Mouse (Mus musculus) forebrain, embryonic 16.5 days (tissue): ENCODE data around the gene Wnt10b. TPM values are rescaled to one million over a fixed set of nuclear protein-coding genes. Genes with fewer than 3 reads are reported as not detected.
A peak's percentile ranks its signal among the peaks of the same experiment; 100 is the strongest.
"Not testable (repeated sequence)": the region's sequence is repeated elsewhere in the genome, so short reads cannot be mapped to it uniquely, and the experiment has no call there.

Source experiments
- ATAC-seq: fragments of 200-750 bp; cut with Nextera tagmentation; 2 replicates; pipeline ENCODE4 v1.8.0; 2017; ENCODE audit warnings: mild to moderate bottlenecking, moderate library complexity
- H3K27ac ChIP-seq: fragments of 300-500 bp; sonication (generic); 2 replicates; pipeline ENCODE4 v1.5.1; 2014; ENCODE audit warnings: low read length, control low read depth
- H3K27me3 ChIP-seq: fragments of 300-500 bp; sonication (generic); replicated peaks from 2 replicates; pipeline ENCODE4 v1.6.1; 2014; ENCODE audit warnings: low read length; ENCODE audit not compliant: control insufficient read depth, insufficient read depth
- H3K36me3 ChIP-seq: fragments of 300-500 bp; sonication (generic); 2 replicates; pipeline ENCODE4 v1.6.1; 2014; ENCODE audit not compliant: control insufficient read depth, insufficient read depth
- H3K4me1 ChIP-seq: fragments of 300-500 bp; sonication (generic); replicated peaks from 2 replicates; pipeline ENCODE4 v1.6.1; 2014; ENCODE audit warnings: low read length; ENCODE audit not compliant: control insufficient read depth, insufficient read depth
- H3K4me2 ChIP-seq: fragments of 300-500 bp; sonication (generic); 2 replicates; pipeline ENCODE4 v1.6.1; 2014; ENCODE audit warnings: mild to moderate bottlenecking, low read length, control low read depth
- H3K4me3 ChIP-seq: fragments of 300-500 bp; sonication (generic); replicated peaks from 2 replicates; pipeline ENCODE4 v1.5.1; 2014; ENCODE audit warnings: mild to moderate bottlenecking, low read length, control low read depth
- H3K9ac ChIP-seq: fragments of 300-500 bp; sonication (generic); replicated peaks from 2 replicates; pipeline ENCODE4 v1.6.1; 2014; ENCODE audit warnings: low read depth, low read length, control low read depth
- H3K9me3 ChIP-seq: fragments of 300-500 bp; sonication (generic); 2 replicates; pipeline ENCODE4 v1.6.1; 2016; ENCODE audit warnings: low read length; ENCODE audit not compliant: control insufficient read depth
- WGBS: fragments of 180-500 bp; shearing (Covaris S2); extraction: QIAGEN DNeasy Blood & Tissue Kit; methylation state at CpG from one replicate; pipeline ENCODE4 v1.1.7; 2014; 5-methylcytosine and 5-hydroxymethylcytosine counted together
- polyA plus RNA-seq: library from polyadenylated mRNA; unstranded; fragments of >200 nt; fragmentation: Nextera tagmentation; extraction: Ambion mirVana; gene quantifications from 2 replicates; pipeline ENCODE4 v1.2.1, GENCODE M21; 2015

Wnt10b gene
- polyA plus RNA-seq, 1 experiment from 2014 or later = not detected

DNA sequence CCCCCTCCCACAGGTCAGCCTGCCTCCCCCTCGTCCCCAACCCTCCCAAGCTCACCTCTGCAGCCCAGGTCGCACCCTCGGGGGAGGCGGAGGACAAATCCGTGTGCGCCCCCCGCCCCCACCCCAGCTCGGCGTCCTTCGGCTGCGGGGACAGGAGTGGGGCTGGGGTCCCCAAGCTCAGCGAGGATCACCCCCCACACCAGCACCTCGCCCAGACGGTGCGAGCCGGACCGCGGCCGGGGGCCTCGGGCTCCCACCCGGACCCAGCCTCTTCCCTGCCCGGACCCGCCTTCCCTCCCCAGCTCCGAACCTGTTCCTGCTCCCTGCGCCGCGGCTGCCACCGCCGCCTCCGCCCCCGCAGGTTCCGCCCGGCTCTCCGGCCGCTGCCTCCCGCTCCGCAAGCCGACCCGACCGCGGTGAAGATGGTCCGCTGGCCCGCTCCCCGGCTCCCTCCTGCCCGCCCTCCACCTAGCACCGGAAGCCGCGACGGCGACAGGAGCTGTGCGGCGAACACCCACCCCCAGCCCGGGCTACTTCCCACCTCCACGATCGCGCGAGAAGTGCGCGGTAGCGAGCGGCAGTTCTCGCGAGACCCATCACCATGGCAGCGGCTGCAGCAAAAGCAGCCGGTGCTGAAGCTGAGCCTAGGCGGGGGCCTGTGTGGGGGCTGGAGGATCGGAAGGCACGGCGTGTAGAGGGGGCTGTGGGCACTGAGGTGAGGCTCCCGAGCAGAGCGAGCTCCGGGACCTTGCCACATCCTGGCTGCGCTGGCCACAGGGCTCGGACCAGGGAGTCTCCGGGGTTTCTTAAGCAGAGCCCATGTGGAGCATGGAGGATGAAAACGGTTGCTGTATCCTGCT is 15.1 kb downstream of the Wnt10b start, which contains the start of gene Arf3:
Gene Arf3 (minus strand): TSS at position 545 of the 860 bp plus-strand sequence.
- peaks cover 18% of the 10 kb centered on the region for H3K4me1 ChIP-seq
- H3K27ac ChIP-seq = peak within 1 kb of the TSS; percentile 92
- H3K36me3 ChIP-seq = 0 out of 2 replicates have a peak, but pooled peaks cover 2% of the 10 kb centered on the region
- peak within 1 kb of the TSS; percentile 98 for H3K4me3 ChIP-seq
- ATAC-seq = peak; percentile 97
- H3K9me3 ChIP-seq = no peaks in the 10 kb centered on the region
- peak within 1 kb of the TSS; percentile 96 for H3K9ac ChIP-seq
- under 1% methylated on average over 67 of the region's 76 CpGs for WGBS
- H3K4me2 ChIP-seq = peak within 1 kb of the TSS; percentile 83
- H3K27me3 ChIP-seq = 0 out of 2 replicates have a peak, but pooled peaks cover 3% of the 10 kb centered on the region

DNA sequence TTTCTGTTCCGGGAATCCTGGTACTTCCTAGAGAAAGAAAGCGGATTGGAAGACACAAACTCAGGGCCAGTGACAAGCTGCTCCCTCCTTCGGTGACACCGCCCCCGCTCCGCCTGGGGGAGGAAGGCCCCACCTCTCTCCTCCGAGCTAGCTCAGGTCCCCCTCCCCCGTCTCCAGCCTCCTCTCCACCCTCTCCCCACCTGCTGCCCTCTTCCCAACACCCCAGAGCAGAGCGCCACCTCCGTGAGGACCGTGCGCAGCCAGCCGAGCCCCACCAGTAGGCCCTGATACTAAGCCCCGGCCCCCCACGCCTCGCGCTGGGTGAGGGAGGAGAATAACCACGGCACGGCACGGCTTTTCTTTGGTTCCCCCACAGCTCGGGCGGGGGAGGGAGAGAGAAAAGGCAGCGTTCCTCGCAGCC is 15.7 kb downstream of the Wnt10b start:
- peak; percentile 62 for ATAC-seq
- under 1% methylated on average over 21 of the region's 24 CpGs for WGBS
- 0 out of 2 replicates have a peak, but pooled peaks cover 2% of the 10 kb centered on the region for H3K36me3 ChIP-seq
- H3K4me3 ChIP-seq = peak overlapping the region; percentile 98
- peak overlapping the region; percentile 92 for H3K27ac ChIP-seq
- H3K27me3 ChIP-seq = 0 out of 2 replicates have a peak, but pooled peaks cover 3% of the 10 kb centered on the region
- no peaks in the 10 kb centered on the region for H3K9me3 ChIP-seq
- peak overlapping the region; percentile 83 for H3K4me2 ChIP-seq
- peaks cover 18% of the 10 kb centered on the region for H3K4me1 ChIP-seq
- H3K9ac ChIP-seq = peak overlapping the region; percentile 96

DNA sequence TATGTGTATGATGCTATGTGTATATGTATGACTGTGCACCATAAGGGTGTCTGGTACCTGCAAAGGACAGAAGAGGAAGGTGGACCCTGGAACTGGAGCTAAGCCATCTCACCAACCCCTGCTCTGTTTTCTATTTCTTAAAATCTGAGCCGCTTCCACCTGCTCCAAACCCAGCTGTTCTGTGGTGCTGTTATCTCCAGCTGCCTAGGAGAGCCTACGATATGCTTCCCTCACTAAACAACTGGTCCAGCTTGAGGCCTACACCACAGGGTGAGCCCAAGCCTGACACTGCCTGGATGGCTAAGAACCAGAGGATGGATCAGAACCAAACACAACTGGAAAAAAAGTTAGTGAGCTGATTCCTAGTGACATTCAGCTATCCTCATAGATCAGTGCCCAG is 23.8 kb downstream of the Wnt10b start:
- no peak for ATAC-seq
- Histone ChIP-seq H3K36me3 (no peaks in the 10 kb centered on the region), H3K27ac (no peak overlapping the region), H3K4me1 (peaks cover 3% of the 10 kb centered on the region; the same call in 1 of the 2 replicates), H3K9ac (no peak overlapping the region), H3K4me2 (no peak overlapping the region), H3K4me3 (no peak overlapping the region), H3K9me3 (no peaks in the 10 kb centered on the region), H3K27me3 (no peaks in the 10 kb centered on the region)
- 83% methylated on average over 2 of the region's 2 CpGs for WGBS

DNA sequence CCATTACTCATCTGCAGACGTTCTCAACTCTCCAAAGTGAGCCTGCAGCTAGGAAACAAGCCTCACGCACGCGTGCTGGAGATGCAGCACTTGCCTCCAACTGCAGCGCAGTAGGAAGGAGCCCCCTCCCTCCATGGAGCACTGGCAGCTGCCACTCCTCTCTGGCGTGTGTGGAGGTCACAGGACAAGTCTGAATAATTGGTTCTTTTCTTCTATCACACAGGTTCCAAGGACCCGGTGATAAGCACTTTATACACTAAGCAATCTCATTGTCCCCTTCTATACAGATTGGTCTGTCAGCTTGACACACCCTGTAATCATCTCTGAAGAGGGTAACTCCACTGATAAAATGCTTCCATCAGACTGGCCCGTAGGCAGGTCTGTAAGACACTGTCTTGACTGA is 24.9 kb downstream of the Wnt10b start:
- H3K27me3 ChIP-seq = no peaks in the 10 kb centered on the region
- H3K9me3 ChIP-seq = no peaks in the 10 kb centered on the region
- WGBS = 69% methylated on average over 8 of the region's 8 CpGs
- no peak overlapping the region for H3K9ac ChIP-seq
- no peak overlapping the region for H3K27ac ChIP-seq
- H3K36me3 ChIP-seq = no peaks in the 10 kb centered on the region
- peaks cover 3% of the 10 kb centered on the region; the same call in 1 of the 2 replicates for H3K4me1 ChIP-seq
- no peak overlapping the region for H3K4me3 ChIP-seq
- no peak for ATAC-seq
- H3K4me2 ChIP-seq = no peak overlapping the region

DNA sequence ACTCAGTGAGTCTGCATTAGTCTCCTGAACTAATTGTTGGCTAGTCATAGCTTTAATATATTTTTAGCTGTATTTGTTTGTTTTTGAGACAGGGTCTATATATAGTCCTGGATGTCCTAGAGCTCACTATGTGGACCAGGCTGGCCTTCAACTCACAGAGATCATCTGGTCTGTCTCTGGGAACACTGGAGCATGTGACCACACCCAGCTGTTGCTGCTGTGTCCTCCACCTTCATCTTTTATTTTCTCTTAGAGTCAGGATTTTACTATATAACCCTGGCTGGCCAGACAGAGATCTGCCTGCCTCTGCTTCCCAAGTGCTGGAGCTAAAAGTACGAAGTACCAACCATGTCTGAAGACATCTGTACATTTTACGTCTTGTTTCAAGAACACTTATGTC is 28.9 kb downstream of the Wnt10b start:
- Histone ChIP-seq H3K9ac (no peak overlapping the region), H3K4me2 (no peak overlapping the region), H3K4me1 (peaks cover 3% of the 10 kb centered on the region; the same call in 1 of the 2 replicates), H3K4me3 (no peak overlapping the region), H3K27ac (no peak overlapping the region), H3K36me3 (no peaks in the 10 kb centered on the region), H3K27me3 (no peaks in the 10 kb centered on the region), H3K9me3 (no peaks in the 10 kb centered on the region)
- WGBS = 91% methylated on average over 2 of the region's 2 CpGs
- ATAC-seq = no peak

DNA sequence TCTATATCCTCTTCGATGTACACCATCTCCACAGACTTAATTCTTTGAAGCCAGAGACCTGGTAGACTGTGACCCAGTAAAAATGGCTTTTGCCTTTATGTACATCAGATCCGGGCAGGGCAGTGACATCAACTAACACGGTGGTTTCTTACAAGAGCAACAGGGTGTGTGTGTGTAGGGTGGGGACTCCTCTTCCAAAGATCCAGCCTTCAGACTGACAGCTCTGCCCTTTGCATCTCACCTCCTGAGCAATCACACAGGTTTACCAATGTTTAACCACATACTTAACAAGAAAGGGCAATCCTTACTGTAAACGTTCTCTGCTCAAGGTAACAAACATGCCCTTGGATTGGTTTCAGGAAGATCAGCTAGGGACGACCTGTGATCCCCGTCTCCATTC is 30.7 kb downstream of the Wnt10b start:
- Histone ChIP-seq H3K9ac (no peak overlapping the region), H3K4me2 (no peak overlapping the region), H3K4me1 (no peaks in the 10 kb centered on the region), H3K9me3 (no peaks in the 10 kb centered on the region), H3K27me3 (no peaks in the 10 kb centered on the region), H3K4me3 (no peak overlapping the region), H3K27ac (no peak overlapping the region), H3K36me3 (peaks cover 1% of the 10 kb centered on the region)
- no peak for ATAC-seq
- 89% methylated on average over 6 of the region's 6 CpGs for WGBS

DNA sequence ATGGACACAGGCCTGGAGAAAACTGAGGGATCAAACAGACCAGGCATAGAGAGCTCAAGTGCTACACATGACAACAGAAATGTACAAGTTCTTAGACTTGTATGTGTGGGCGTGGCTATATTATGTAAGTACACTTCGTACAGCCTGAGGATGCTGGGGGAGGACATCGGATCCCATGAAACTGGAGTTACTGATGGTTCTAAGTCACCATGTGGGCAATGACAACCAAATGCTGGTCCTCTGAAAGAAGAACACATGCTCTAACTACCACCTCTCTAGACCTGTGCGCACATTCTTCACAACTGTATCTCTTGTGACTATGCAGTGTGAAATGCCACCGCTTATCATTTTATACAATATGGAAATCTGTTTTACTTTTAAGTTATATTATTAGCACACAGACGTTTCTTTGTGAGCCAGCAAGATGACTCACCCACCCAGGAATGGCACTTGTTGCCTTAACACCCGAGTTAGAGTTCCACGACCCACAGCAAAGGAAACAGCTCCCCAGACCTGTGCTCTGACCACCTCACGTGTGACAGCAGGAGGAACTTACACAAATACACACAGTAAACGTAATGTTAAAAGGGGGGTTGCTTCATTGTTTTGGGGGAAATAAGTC is 31.5 kb downstream of the Wnt10b start:
- ATAC-seq = no peak
- 87% methylated on average over 10 of the region's 10 CpGs for WGBS
- H3K4me2 ChIP-seq = no peak overlapping the region

DNA sequence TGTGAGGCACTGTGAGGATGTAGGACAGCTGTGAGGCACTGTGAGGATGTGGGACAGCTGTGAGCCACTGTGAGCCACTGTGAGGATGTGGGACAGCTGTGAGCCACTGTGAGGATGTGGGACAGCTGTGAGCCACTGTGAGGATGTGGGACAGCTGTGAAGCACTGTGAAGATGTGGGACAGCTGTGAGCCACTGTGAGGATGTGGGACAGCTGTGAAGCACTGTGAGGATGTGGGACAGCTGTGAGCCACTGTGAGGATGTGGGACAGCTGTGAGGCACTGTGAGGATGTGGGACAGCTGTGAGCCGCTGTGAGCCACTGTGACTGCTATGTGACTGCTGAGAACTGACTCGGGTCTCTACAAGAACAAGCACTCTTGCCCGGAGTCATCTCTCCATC is 34.1 kb downstream of the Wnt10b start:
- peaks cover 16% of the 10 kb centered on the region for H3K36me3 ChIP-seq
- H3K9ac ChIP-seq = not testable (repeated sequence)
- WGBS = 86% methylated on average over 3 of the region's 3 CpGs

More for the DNA sequence above, 31.5 kb downstream of the Wnt10b start:
- Histone ChIP-seq H3K27me3 (no peaks in the 10 kb centered on the region), H3K36me3 (peaks cover 3% of the 10 kb centered on the region), H3K4me3 (no peak overlapping the region), H3K9me3 (no peaks in the 10 kb centered on the region), H3K9ac (no peak overlapping the region), H3K27ac (no peak overlapping the region), H3K4me1 (no peaks in the 10 kb centered on the region)

DNA sequence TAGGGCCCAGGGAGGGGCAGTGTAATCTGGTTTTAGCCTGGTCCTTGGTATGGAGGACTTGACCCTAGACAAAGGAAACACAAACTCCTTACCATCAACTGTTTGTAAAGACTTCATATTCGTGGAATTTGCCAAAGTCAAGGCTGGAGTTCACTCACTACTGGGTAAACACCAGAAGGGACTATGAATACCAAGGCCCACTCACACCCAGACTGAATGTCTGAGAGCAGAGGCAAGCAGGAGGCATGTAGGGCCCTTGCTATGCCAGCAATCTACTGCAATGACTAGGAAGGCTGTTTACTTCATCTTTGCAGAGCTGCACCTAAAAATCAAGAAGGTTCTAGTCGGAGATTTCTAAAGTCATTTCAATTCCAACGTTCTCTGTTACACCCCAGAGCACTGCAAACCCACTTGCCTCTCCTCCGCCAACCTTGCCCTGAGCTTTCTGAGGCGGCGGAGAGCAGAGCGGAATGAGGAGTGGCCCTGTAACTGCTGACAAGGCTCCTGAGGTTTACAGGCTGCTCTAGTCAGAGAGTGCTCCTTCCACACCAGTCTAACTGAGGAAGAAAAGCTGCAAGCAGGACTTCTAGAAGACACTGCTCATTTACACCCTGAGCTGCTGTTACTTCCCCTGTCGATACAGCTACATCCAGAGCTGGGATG is 35.1 kb downstream of the Wnt10b start:
- Histone ChIP-seq H3K36me3 (peaks cover 18% of the 10 kb centered on the region), H3K9me3 (no peaks in the 10 kb centered on the region), H3K4me3 (no peak overlapping the region), H3K4me1 (no peaks in the 10 kb centered on the region), H3K4me2 (no peak overlapping the region), H3K27me3 (no peaks in the 10 kb centered on the region), H3K27ac (no peak overlapping the region), H3K9ac (no peak overlapping the region)
- 88% methylated on average over 8 of the region's 8 CpGs for WGBS
- ATAC-seq = no peak

More for the DNA sequence above, 34.1 kb downstream of the Wnt10b start:
- not testable (repeated sequence) for H3K27ac ChIP-seq, H3K9me3 ChIP-seq, H3K4me3 ChIP-seq, H3K4me1 ChIP-seq, H3K27me3 ChIP-seq, ATAC-seq, H3K4me2 ChIP-seq
